Mouse (Mus musculus): ENCODE data around the gene Nfatc3. TPM values are rescaled to one million over a fixed set of nuclear protein-coding genes. Genes with fewer than 3 reads are reported as not detected.

Nfatc3 gene
- polyA plus RNA-seq, 1 experiment from 2014 or later, result 3.0 TPM

DNA sequence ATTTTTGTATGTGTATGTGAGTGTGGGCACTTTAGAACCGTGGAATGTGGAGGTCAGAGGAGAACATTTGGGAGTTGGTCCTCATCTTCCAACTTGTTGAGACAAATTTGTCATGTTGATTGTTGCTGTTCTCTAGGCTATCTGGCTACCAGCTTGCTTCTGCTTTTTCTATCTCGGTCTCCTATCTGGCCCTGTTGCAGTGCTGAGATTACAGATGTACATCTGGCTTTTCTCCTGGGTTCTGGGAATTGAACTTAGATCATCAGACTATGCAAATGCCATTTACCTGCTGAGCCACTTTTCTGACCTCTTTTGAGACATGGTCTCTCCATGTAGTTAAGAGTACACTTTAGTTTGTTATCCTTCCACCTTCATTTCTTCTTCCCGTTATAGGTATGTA, 114.9 kb downstream of the Nfatc3 start:
- H3K4me2 ChIP-seq (ENCODE audit: low read depth, low read length), result no peak overlapping the region
- no peaks in the 10 kb centered on the region for H3K36me3 ChIP-seq (ENCODE audit: control insufficient read depth, insufficient read depth)
- no peaks in the 10 kb centered on the region for H3K9me3 ChIP-seq (replicated peaks; ENCODE audit: control insufficient read depth, low read length)
- H3K27me3 ChIP-seq (ENCODE audit: control insufficient read depth, insufficient read depth, low read depth, low read length), result peaks cover 6% of the 10 kb centered on the region
- 61% methylated on average over 3 of the region's 3 CpGs for WGBS (ENCODE audit: insufficient replicate concordance)
- no peak for ATAC-seq (ENCODE audit: low read depth)
- peaks cover 12% of the 10 kb centered on the region for H3K4me1 ChIP-seq (ENCODE audit: control insufficient read depth, low read depth, low read length)
- no peak overlapping the region for H3K27ac ChIP-seq (ENCODE audit: low read length)
- H3K4me3 ChIP-seq (ENCODE audit: low read depth, low read length), result no peak overlapping the region
- H3K9ac ChIP-seq (ENCODE audit: low read depth, low read length), result no peak overlapping the region

DNA sequence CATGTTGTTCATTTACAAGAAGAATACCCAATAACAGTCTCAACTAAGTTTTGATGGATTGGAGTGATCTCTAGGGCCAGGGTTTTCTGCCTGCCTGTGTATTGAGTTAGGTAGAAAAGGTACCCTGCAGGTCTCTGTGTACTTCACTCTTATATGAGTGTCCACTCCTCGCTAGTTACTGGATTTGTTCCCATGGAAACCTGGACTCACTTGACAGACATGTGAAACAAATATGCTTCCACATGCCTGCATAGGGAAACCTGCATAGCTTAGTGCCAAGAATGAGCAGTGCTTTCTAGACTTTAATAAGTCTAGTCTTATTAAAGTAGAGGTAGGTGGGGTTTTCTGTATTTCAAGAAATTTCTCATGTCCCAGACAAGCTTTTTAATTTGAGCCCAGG, 118.3 kb downstream of the Nfatc3 start:
- Histone ChIP-seq H3K27ac (ENCODE audit: low read length) (no peak overlapping the region), H3K4me2 (ENCODE audit: low read depth, low read length) (no peak overlapping the region), H3K4me3 (ENCODE audit: low read depth, low read length) (no peak overlapping the region), H3K27me3 (ENCODE audit: control insufficient read depth, insufficient read depth, low read depth, low read length) (no peaks in the 10 kb centered on the region), H3K9me3 (replicated peaks; ENCODE audit: control insufficient read depth, low read length) (no peaks in the 10 kb centered on the region), H3K36me3 (ENCODE audit: control insufficient read depth, insufficient read depth) (no peaks in the 10 kb centered on the region), H3K4me1 (ENCODE audit: control insufficient read depth, low read depth, low read length) (no peaks in the 10 kb centered on the region), H3K9ac (ENCODE audit: low read depth, low read length) (no peak overlapping the region)
- no peak for ATAC-seq (ENCODE audit: low read depth)
- 60% methylated on average over 1 of the region's 1 CpGs for WGBS (ENCODE audit: insufficient replicate concordance)

DNA sequence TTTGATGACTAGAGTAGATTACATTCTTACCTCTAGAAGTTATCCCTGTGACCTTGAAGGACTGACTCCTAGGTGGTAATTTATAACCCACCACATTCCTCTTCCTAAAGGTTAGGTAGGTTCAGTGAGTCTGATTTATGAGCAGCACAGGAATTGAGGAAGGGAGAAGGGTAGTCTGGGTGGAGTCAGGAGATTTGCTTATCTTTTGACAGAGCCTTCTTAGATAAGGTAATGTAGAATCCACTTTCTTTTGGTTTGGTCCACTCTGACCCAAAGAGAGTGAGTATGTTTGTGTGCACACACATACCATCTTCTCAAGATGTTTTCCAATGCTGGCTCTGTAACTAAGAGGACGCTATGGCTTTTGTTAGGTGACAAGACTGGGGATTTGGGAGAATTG, 119.0 kb downstream of the Nfatc3 start:
- Histone ChIP-seq H3K27me3 (ENCODE audit: control insufficient read depth, insufficient read depth, low read depth, low read length) (no peaks in the 10 kb centered on the region), H3K36me3 (ENCODE audit: control insufficient read depth, insufficient read depth) (no peaks in the 10 kb centered on the region), H3K4me2 (ENCODE audit: low read depth, low read length) (no peak overlapping the region), H3K9ac (ENCODE audit: low read depth, low read length) (no peak overlapping the region), H3K4me1 (ENCODE audit: control insufficient read depth, low read depth, low read length) (no peaks in the 10 kb centered on the region), H3K27ac (ENCODE audit: low read length) (no peak overlapping the region), H3K4me3 (ENCODE audit: low read depth, low read length) (no peak overlapping the region), H3K9me3 (replicated peaks; ENCODE audit: control insufficient read depth, low read length) (no peaks in the 10 kb centered on the region)
- ATAC-seq (ENCODE audit: low read depth), result no peak
- WGBS (ENCODE audit: insufficient replicate concordance), result 63% methylated on average over 1 of the region's 1 CpGs

DNA sequence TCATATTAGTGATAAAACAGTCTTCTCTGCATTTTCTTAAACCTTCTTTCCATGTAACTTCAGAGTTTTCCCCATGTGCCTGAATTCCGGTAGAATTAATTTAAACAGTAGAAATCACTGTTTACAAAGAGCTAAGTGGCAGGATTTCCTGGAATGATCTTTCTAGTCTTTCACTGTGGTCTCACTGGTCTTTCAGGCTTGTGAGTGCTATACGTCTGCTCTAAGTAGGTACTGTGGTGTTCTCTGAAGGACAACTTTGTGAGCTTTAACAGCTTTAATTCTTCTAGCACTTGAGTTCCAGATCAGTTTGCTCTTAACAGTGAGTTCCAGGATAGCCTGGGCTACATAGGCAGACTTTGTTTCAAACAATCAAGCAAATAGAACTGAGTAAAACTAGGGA, 119.8 kb downstream of the Nfatc3 start:
- Histone ChIP-seq H3K27ac (ENCODE audit: low read length) (no peak overlapping the region), H3K36me3 (ENCODE audit: control insufficient read depth, insufficient read depth) (no peaks in the 10 kb centered on the region), H3K4me2 (ENCODE audit: low read depth, low read length) (no peak overlapping the region), H3K9me3 (replicated peaks; ENCODE audit: control insufficient read depth, low read length) (no peaks in the 10 kb centered on the region), H3K27me3 (ENCODE audit: control insufficient read depth, insufficient read depth, low read depth, low read length) (no peaks in the 10 kb centered on the region), H3K4me1 (ENCODE audit: control insufficient read depth, low read depth, low read length) (no peaks in the 10 kb centered on the region), H3K9ac (ENCODE audit: low read depth, low read length) (no peak overlapping the region), H3K4me3 (ENCODE audit: low read depth, low read length) (no peak overlapping the region)
- no peak for ATAC-seq (ENCODE audit: low read depth)
- 63% methylated on average over 2 of the region's 2 CpGs for WGBS (ENCODE audit: insufficient replicate concordance)

Other genes starting within 250 kb of the Nfatc3 start
- gene Ranbp10, start 231.5 kb upstream of the Nfatc3 start, polyA plus RNA-seq (2015; fragmentation: Nextera tagmentation; extraction: Ambion mirVana), result 44.3 and 50.1 TPM in 2 replicates
- gene Tsnaxip1, start 231.1 kb upstream of the Nfatc3 start, polyA plus RNA-seq (2015; fragmentation: Nextera tagmentation; extraction: Ambion mirVana), result 0.07 TPM in 2 replicates
- 19.1 and 20.5 TPM in 2 replicates for gene Cenpt, start 205.6 kb upstream of the Nfatc3 start, polyA plus RNA-seq (2015; fragmentation: Nextera tagmentation; extraction: Ambion mirVana)
- 25.4 and 26.4 TPM in 2 replicates for gene Thap11, start 203.7 kb upstream of the Nfatc3 start, polyA plus RNA-seq (2015; fragmentation: Nextera tagmentation; extraction: Ambion mirVana)
- 88.9 and 95.7 TPM in 2 replicates for gene Nutf2, start 198.3 kb upstream of the Nfatc3 start, polyA plus RNA-seq (2015; fragmentation: Nextera tagmentation; extraction: Ambion mirVana)
- 15.9 and 17.4 TPM in 2 replicates for gene Edc4, start 178.0 kb upstream of the Nfatc3 start, polyA plus RNA-seq (2015; fragmentation: Nextera tagmentation; extraction: Ambion mirVana)
- not detected in 2 replicates for gene Nrn1l, start 165.3 kb upstream of the Nfatc3 start, polyA plus RNA-seq (2015; fragmentation: Nextera tagmentation; extraction: Ambion mirVana)
- 10.0 and 12.2 TPM in 2 replicates for gene Pskh1, start 158.4 kb upstream of the Nfatc3 start, polyA plus RNA-seq (2015; fragmentation: Nextera tagmentation; extraction: Ambion mirVana)
- gene Ctrl, start 125.0 kb upstream of the Nfatc3 start, polyA plus RNA-seq (2015; fragmentation: Nextera tagmentation; extraction: Ambion mirVana), result 0.22 TPM in 1 of 2 replicates, not detected in the other
- gene Psmb10, start 120.4 kb upstream of the Nfatc3 start, polyA plus RNA-seq (2015; fragmentation: Nextera tagmentation; extraction: Ambion mirVana), result 34.8 and 40.6 TPM in 2 replicates
- 88.0 and 97.1 TPM in 2 replicates for gene Lcat, start 115.5 kb upstream of the Nfatc3 start, polyA plus RNA-seq (2015; fragmentation: Nextera tagmentation; extraction: Ambion mirVana)
- 11.1 and 12.0 TPM in 2 replicates for gene Slc12a4, start 92.7 kb upstream of the Nfatc3 start, polyA plus RNA-seq (2015; fragmentation: Nextera tagmentation; extraction: Ambion mirVana)
- gene Dpep3, start 79.4 kb upstream of the Nfatc3 start, polyA plus RNA-seq (2015; fragmentation: Nextera tagmentation; extraction: Ambion mirVana), result not detected in 2 replicates
- 10.5 and 10.9 TPM in 2 replicates for gene Dus2, start 67.5 kb upstream of the Nfatc3 start, polyA plus RNA-seq (2015; fragmentation: Nextera tagmentation; extraction: Ambion mirVana)
- not detected in 2 replicates for gene Dpep2nb, start 52.9 kb upstream of the Nfatc3 start, polyA plus RNA-seq (2015; fragmentation: Nextera tagmentation; extraction: Ambion mirVana)
- 8.7 and 9.6 TPM in 2 replicates for gene Ddx28, start 47.0 kb upstream of the Nfatc3 start, polyA plus RNA-seq (2015; fragmentation: Nextera tagmentation; extraction: Ambion mirVana)
- gene Esrp2, start 78.1 kb downstream of the Nfatc3 start, polyA plus RNA-seq (2015; fragmentation: Nextera tagmentation; extraction: Ambion mirVana), result 17.5 and 20.1 TPM in 2 replicates
- 8.8 and 9.1 TPM in 2 replicates for gene Pla2g15, start 91.6 kb downstream of the Nfatc3 start, polyA plus RNA-seq (2015; fragmentation: Nextera tagmentation; extraction: Ambion mirVana)
- gene Slc7a6, start 110.0 kb downstream of the Nfatc3 start, polyA plus RNA-seq (2015; fragmentation: Nextera tagmentation; extraction: Ambion mirVana), result 4.1 and 4.3 TPM in 2 replicates
- gene Slc7a6os, start 152.1 kb downstream of the Nfatc3 start, polyA plus RNA-seq (2015; fragmentation: Nextera tagmentation; extraction: Ambion mirVana), result 9.2 and 9.7 TPM in 2 replicates
- gene Prmt7, start 152.1 kb downstream of the Nfatc3 start, polyA plus RNA-seq (2015; fragmentation: Nextera tagmentation; extraction: Ambion mirVana), result 18.0 and 19.7 TPM in 2 replicates

All from liver, embryonic 16.5 days (tissue).